Mouse (Mus musculus): ENCODE data around the gene Ppp1ca. TPM values are rescaled to one million over a fixed set of nuclear protein-coding genes. Genes with fewer than 3 reads are reported as not detected.

Ppp1ca gene
- polyA plus RNA-seq, 1 experiment from 2014 or later = 744 TPM

DNA sequence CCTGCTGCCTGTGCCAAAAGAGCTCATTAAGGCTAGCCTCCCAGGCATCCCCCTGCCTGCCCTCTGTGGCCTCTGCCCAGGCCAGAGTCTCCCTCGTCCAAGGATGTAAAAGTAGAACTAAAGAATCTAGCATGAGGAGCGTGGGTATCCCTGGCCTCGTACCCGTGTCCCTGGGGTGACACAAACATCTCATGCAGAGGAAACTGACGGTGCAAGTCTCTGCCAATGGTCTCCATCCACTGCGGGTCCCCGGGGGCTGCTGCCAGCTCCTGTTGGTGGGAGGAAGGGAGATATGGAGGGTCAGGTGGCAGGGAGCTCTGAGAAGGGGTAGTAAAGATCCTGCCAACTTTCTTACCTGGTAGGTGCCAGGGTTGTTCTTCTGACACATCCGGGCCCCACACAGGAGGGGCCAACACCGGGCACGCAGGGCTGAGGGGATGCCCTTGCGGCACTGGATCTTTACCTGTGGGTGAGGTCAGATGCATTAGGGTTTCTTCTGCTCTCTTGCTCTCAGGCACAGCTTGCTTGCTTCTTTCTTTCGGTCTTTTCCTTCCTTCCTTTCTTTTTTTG lies 2.7 kb upstream of the Ppp1ca start:
- no peaks in the 10 kb centered on the region for H3K9me3 ChIP-seq (ENCODE audit: control insufficient read depth, low read length)
- H3K4me3 ChIP-seq (ENCODE audit: low read depth, low read length) = no peak overlapping the region
- H3K27me3 ChIP-seq (replicated peaks; ENCODE audit: control insufficient read depth, insufficient read depth, low read length) = no peaks in the 10 kb centered on the region
- ATAC-seq (ENCODE audit: low read depth) = no peak
- H3K4me2 ChIP-seq (ENCODE audit: low read depth, low read length) = no peak overlapping the region
- no peak overlapping the region for H3K9ac ChIP-seq (ENCODE audit: low read depth, low read length)
- peaks cover 27% of the 10 kb centered on the region for H3K4me1 ChIP-seq (ENCODE audit: control insufficient read depth, insufficient read depth, low read length)
- H3K27ac ChIP-seq (replicated peaks; ENCODE audit: low read depth, low read length) = no peak overlapping the region
- peaks cover 10% of the 10 kb centered on the region for H3K36me3 ChIP-seq (ENCODE audit: control insufficient read depth, insufficient read depth, low read length)
- WGBS = 81% methylated on average over 12 of the region's 12 CpGs
- no peak for DNase-seq (ENCODE audit: low spot score)

GRCm38 (mm10) chr19:4190831-4191334 lies 982 bp upstream of the Ppp1ca start, which contains the start of gene Tbc1d10c:
Tbc1d10c (minus strand) TSS chr19:4191284.
- H3K9me3 ChIP-seq (ENCODE audit: control insufficient read depth, low read length) = no peaks in the 10 kb centered on the region
- no peak for ATAC-seq (ENCODE audit: low read depth)
- no peak for DNase-seq (ENCODE audit: low spot score)
- H3K27me3 ChIP-seq (replicated peaks; ENCODE audit: control insufficient read depth, insufficient read depth, low read length) = no peaks in the 10 kb centered on the region
- H3K4me1 ChIP-seq (ENCODE audit: control insufficient read depth, insufficient read depth, low read length) = peaks cover 17% of the 10 kb centered on the region
- peak within 1 kb of the TSS; percentile 91 for H3K4me2 ChIP-seq (ENCODE audit: low read depth, low read length)
- H3K27ac ChIP-seq (replicated peaks; ENCODE audit: low read depth, low read length) = peak within 1 kb of the TSS; percentile 91
- H3K4me3 ChIP-seq (ENCODE audit: low read depth, low read length) = peak within 1 kb of the TSS; percentile 94
- WGBS = 53% methylated on average over 4 of the region's 4 CpGs
- peaks cover 28% of the 10 kb centered on the region for H3K36me3 ChIP-seq (ENCODE audit: control insufficient read depth, insufficient read depth, low read length)
- H3K9ac ChIP-seq (ENCODE audit: low read depth, low read length) = peak within 1 kb of the TSS; percentile 96

DNA sequence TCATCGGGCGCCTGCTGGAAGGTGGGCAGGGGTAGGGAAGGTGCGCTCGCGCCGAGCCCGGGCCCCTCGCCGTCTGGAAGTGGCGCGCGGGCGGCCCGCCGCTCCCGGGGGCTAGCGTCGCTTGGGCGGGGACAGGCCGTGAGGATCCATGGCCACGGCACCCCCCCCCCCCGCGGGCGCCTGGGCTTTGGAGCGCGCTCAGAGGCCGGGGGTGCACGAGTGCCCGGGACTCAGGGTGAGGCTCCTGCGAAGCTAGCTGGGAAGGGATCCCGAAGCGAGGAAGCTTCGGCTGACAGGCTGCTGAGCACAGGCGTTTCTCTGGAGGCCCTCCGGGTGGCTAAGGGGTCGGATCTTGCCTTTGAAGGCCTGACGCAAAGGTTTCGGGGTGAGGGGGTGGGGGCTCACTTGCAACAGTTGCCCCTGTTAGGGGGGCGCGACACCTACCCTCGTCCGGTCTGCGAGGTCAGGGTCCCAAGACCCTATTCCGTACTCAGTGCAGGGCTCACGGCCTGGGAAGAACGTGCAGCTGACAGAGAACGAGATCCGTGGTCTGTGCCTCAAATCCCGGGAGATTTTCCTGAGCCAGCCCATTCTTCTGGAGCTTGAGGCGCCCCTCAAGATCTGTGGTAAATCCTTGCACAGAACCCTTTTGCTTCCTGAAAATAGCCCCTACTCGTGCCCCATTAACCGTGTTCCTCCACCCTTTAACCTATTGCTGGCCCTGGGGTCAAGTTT lies 553 bp downstream of the Ppp1ca start:
- H3K9ac ChIP-seq (ENCODE audit: low read depth, low read length) = peak overlapping the region; percentile 96
- under 1% methylated on average over 20 of the region's 52 CpGs for WGBS
- DNase-seq (ENCODE audit: low spot score) = peak; percentile 53
- ATAC-seq (ENCODE audit: low read depth) = peak; percentile 45; the same call in 1 of the 2 replicates
- peaks cover 17% of the 10 kb centered on the region for H3K4me1 ChIP-seq (ENCODE audit: control insufficient read depth, insufficient read depth, low read length)
- H3K4me3 ChIP-seq (ENCODE audit: low read depth, low read length) = peak overlapping the region; percentile 94
- no peaks in the 10 kb centered on the region for H3K27me3 ChIP-seq (replicated peaks; ENCODE audit: control insufficient read depth, insufficient read depth, low read length)
- peak overlapping the region; percentile 91 for H3K4me2 ChIP-seq (ENCODE audit: low read depth, low read length)
- no peaks in the 10 kb centered on the region for H3K9me3 ChIP-seq (ENCODE audit: control insufficient read depth, low read length)
- peaks cover 42% of the 10 kb centered on the region for H3K36me3 ChIP-seq (ENCODE audit: control insufficient read depth, insufficient read depth, low read length)
- peak overlapping the region; percentile 91 for H3K27ac ChIP-seq (replicated peaks; ENCODE audit: low read depth, low read length)

DNA sequence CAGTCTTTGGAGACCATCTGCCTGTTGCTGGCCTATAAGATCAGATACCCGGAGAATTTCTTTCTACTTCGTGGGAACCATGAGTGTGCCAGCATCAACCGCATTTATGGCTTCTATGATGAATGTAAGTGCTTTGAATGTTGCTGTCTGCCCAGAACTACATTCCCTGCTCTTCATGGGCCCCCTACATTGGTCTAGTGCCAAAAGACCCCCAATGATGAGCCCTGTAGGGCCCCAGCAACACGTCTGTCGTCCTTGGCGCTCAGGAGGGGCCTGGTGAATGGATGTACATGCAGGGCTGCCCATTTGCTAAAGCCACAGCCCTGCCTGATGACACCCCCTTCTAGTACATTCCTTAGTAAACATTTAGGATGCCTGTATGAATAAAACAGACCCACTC lies 1.3 kb downstream of the Ppp1ca start:
- Histone ChIP-seq H3K36me3 (ENCODE audit: control insufficient read depth, insufficient read depth, low read length) (peaks cover 47% of the 10 kb centered on the region), H3K27me3 (replicated peaks; ENCODE audit: control insufficient read depth, insufficient read depth, low read length) (no peaks in the 10 kb centered on the region), H3K9ac (ENCODE audit: low read depth, low read length) (peak overlapping the region; percentile 96), H3K9me3 (ENCODE audit: control insufficient read depth, low read length) (no peaks in the 10 kb centered on the region), H3K4me3 (ENCODE audit: low read depth, low read length) (peak overlapping the region; percentile 94), H3K27ac (replicated peaks; ENCODE audit: low read depth, low read length) (no peak overlapping the region), H3K4me1 (ENCODE audit: control insufficient read depth, insufficient read depth, low read length) (peaks cover 17% of the 10 kb centered on the region), H3K4me2 (ENCODE audit: low read depth, low read length) (peak overlapping the region; percentile 91)
- DNase-seq (ENCODE audit: low spot score) (no peak), ATAC-seq (ENCODE audit: low read depth) (no peak)
- WGBS = 64% methylated on average over 6 of the region's 6 CpGs

GRCm38 (mm10) chr19:4194021-4194724 lies 2.3 kb downstream of the Ppp1ca start:
- H3K4me2 ChIP-seq (ENCODE audit: low read depth, low read length) = no peak overlapping the region
- DNase-seq (ENCODE audit: low spot score) (no peak), ATAC-seq (ENCODE audit: low read depth) (no peak)
- H3K27me3 ChIP-seq (replicated peaks; ENCODE audit: control insufficient read depth, insufficient read depth, low read length) = no peaks in the 10 kb centered on the region
- H3K9ac ChIP-seq (ENCODE audit: low read depth, low read length) = peak overlapping the region; percentile 6; the same call in 1 of the 2 replicates
- H3K4me3 ChIP-seq (ENCODE audit: low read depth, low read length) = no peak overlapping the region
- H3K4me1 ChIP-seq (ENCODE audit: control insufficient read depth, insufficient read depth, low read length) = peaks cover 17% of the 10 kb centered on the region
- WGBS = 87% methylated on average over 8 of the region's 8 CpGs
- H3K27ac ChIP-seq (replicated peaks; ENCODE audit: low read depth, low read length) = no peak overlapping the region
- peaks cover 58% of the 10 kb centered on the region for H3K36me3 ChIP-seq (ENCODE audit: control insufficient read depth, insufficient read depth, low read length)
- no peaks in the 10 kb centered on the region for H3K9me3 ChIP-seq (ENCODE audit: control insufficient read depth, low read length)

GRCm38 (mm10) chr19:4194776-4195650 lies 3.1 kb downstream of the Ppp1ca start:
- H3K9me3 ChIP-seq (ENCODE audit: control insufficient read depth, low read length) = no peaks in the 10 kb centered on the region
- H3K27me3 ChIP-seq (replicated peaks; ENCODE audit: control insufficient read depth, insufficient read depth, low read length) = no peaks in the 10 kb centered on the region
- 81% methylated on average over 12 of the region's 12 CpGs for WGBS
- no peak overlapping the region; the same call in 1 of the 2 replicates for H3K9ac ChIP-seq (ENCODE audit: low read depth, low read length)
- no peak overlapping the region for H3K27ac ChIP-seq (replicated peaks; ENCODE audit: low read depth, low read length)
- ATAC-seq (ENCODE audit: low read depth) = no peak
- H3K4me1 ChIP-seq (ENCODE audit: control insufficient read depth, insufficient read depth, low read length) = peaks cover 17% of the 10 kb centered on the region
- H3K36me3 ChIP-seq (ENCODE audit: control insufficient read depth, insufficient read depth, low read length) = peaks cover 66% of the 10 kb centered on the region
- H3K4me2 ChIP-seq (ENCODE audit: low read depth, low read length) = no peak overlapping the region
- no peak for DNase-seq (ENCODE audit: low spot score)
- no peak overlapping the region for H3K4me3 ChIP-seq (ENCODE audit: low read depth, low read length)

DNA sequence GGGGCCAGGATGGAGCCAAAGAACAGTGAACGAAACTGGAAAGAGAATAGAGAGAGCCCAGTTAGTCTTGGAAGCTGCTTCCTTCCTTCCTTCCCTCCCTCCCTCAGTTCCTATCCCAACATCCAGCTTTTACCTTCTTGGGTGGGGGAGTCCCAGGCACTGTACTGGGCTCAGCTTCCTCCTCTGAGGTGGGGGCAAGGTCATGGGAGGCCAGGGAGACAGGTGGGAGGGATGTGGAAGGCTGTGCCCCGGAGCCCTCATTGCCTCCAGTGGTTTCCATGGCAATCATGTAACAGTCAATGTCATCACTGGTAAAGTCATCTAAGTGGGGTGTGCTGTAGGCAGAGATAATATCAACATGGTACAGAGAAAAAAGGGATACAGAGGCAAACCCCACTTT lies 4.2 kb downstream of the Ppp1ca start:
- H3K4me3 ChIP-seq (ENCODE audit: low read depth, low read length) = no peak overlapping the region
- no peaks in the 10 kb centered on the region for H3K9me3 ChIP-seq (ENCODE audit: control insufficient read depth, low read length)
- DNase-seq (ENCODE audit: low spot score) = no peak
- peaks cover 69% of the 10 kb centered on the region for H3K36me3 ChIP-seq (ENCODE audit: control insufficient read depth, insufficient read depth, low read length)
- no peak overlapping the region for H3K4me2 ChIP-seq (ENCODE audit: low read depth, low read length)
- no peak for ATAC-seq (ENCODE audit: low read depth)
- WGBS = 51% methylated on average over 2 of the region's 2 CpGs
- H3K4me1 ChIP-seq (ENCODE audit: control insufficient read depth, insufficient read depth, low read length) = peaks cover 23% of the 10 kb centered on the region
- no peak overlapping the region for H3K27ac ChIP-seq (replicated peaks; ENCODE audit: low read depth, low read length)
- H3K9ac ChIP-seq (ENCODE audit: low read depth, low read length) = no peak overlapping the region
- H3K27me3 ChIP-seq (replicated peaks; ENCODE audit: control insufficient read depth, insufficient read depth, low read length) = no peaks in the 10 kb centered on the region

DNA sequence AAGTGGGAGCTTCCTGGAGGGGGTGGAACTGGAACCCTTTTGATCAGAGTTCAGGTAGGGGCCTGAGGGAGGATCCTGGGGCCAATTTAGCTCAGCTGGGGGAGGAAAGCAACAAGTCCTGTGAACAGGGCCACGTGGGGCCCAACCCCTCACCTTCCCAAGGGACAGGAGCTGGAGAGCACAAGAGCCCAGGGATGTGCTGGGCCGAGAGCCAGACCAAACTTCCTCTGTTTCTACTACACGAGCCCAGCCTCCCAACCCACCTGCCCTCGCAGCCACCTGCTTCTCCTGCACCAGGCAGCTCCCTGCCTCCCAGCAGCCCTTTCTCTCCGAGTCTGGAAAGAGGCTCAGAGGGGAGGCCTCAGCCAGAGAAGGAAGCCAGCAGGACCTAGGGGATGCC lies 4.7 kb downstream of the Ppp1ca start:
- 13% methylated on average over 5 of the region's 5 CpGs for WGBS
- Histone ChIP-seq H3K9ac (ENCODE audit: low read depth, low read length) (no peak overlapping the region), H3K4me2 (ENCODE audit: low read depth, low read length) (no peak overlapping the region), H3K27me3 (replicated peaks; ENCODE audit: control insufficient read depth, insufficient read depth, low read length) (no peaks in the 10 kb centered on the region), H3K9me3 (ENCODE audit: control insufficient read depth, low read length) (no peaks in the 10 kb centered on the region), H3K36me3 (ENCODE audit: control insufficient read depth, insufficient read depth, low read length) (peaks cover 69% of the 10 kb centered on the region), H3K27ac (replicated peaks; ENCODE audit: low read depth, low read length) (no peak overlapping the region), H3K4me3 (ENCODE audit: low read depth, low read length) (no peak overlapping the region), H3K4me1 (ENCODE audit: control insufficient read depth, insufficient read depth, low read length) (peaks cover 19% of the 10 kb centered on the region)
- no peak for ATAC-seq (ENCODE audit: low read depth)
- peak; percentile 74 for DNase-seq (ENCODE audit: low spot score)

Measured in embryonic facial prominence, embryonic 14.5 days (tissue).